Mouse (Mus musculus) fat pad, adult 2 months (tissue): ENCODE results near the gene Olfr656.

Experiments
- DNase-seq: peaks from one replicate; pipeline ENCODE4 v3.0.0-alpha.2; 2011; ENCODE audit warnings: low read depth, low spot score; ENCODE audit errors: extremely low read depth

The Olfr656 gene

GRCm38 (mm10) chr7:104613655-104614054 lies at the start of gene Olfr656:
Olfr656 (plus strand) TSS chr7:104613955.
- no peak for DNase-seq

- no peak for DNase-seq
Observed at GRCm38 (mm10) chr7:104577014-104577413, 36.7 kb upstream of the Olfr656 start, which contains the start of gene Olfr653. Olfr653 (plus strand) TSS chr7:104577314.

GRCm38 (mm10) chr7:104580846-104581245 lies 32.9 kb upstream of the Olfr656 start:
- DNase-seq, result no peak

- no peak for DNase-seq
Observed at GRCm38 (mm10) chr7:104581429-104581828, 32.3 kb upstream of the Olfr656 start.

- no peak for DNase-seq
Observed at GRCm38 (mm10) chr7:104586725-104587124, 27.0 kb upstream of the Olfr656 start, which contains the start of gene Olfr654. Olfr654 (plus strand) TSS chr7:104587025.

- DNase-seq, result no peak
Observed at GRCm38 (mm10) chr7:104588274-104588673, 25.5 kb upstream of the Olfr656 start.

- no peak for DNase-seq
Observed at GRCm38 (mm10) chr7:104601679-104602078, 12.1 kb upstream of the Olfr656 start, which contains the start of gene Olfr655. Olfr655 (minus strand) TSS chr7:104601779.

- DNase-seq, result no peak
Observed at GRCm38 (mm10) chr7:104603173-104603572, 10.6 kb upstream of the Olfr656 start.

GRCm38 (mm10) chr7:104604727-104605126 lies 9.0 kb upstream of the Olfr656 start:
- DNase-seq, result no peak

GRCm38 (mm10) chr7:104624494-104624893 lies 10.7 kb downstream of the Olfr656 start, which contains the start of gene Olfr657:
Olfr657 (plus strand) TSS chr7:104624794.
- no peak for DNase-seq

GRCm38 (mm10) chr7:104646841-104647482 lies 33.2 kb downstream of the Olfr656 start, which contains the start of gene Olfr658:
Olfr658 (minus strand) TSS chr7:104647305.
- no peak for DNase-seq

- DNase-seq, result no peak
Observed at GRCm38 (mm10) chr7:104666453-104666852, 52.7 kb downstream of the Olfr656 start, which contains the start of gene Olfr659. Olfr659 (plus strand) TSS chr7:104666753.
